Mouse (Mus musculus) splenic B cell, adult 2 months (primary cell): ENCODE data around the gene Lamtor5.
A peak's percentile ranks its signal among the peaks of the same experiment; 100 is the strongest.

Source experiments
- DNase-seq: peaks from one replicate; pipeline ENCODE4 v3.0.0-alpha.2; 2011; ENCODE audit warnings: low read depth, low spot score
- H3K27me3 ChIP-seq: 2 replicates; pipeline ENCODE4 v1.6.1; 2012; ENCODE audit warnings: mild to moderate bottlenecking, low read length, moderate library complexity, mixed read lengths; ENCODE audit not compliant: control insufficient read depth, poor library complexity, insufficient read depth, severe bottlenecking
- H3K36me3 ChIP-seq: 2 replicates; pipeline ENCODE4 v1.6.1; 2012; ENCODE audit warnings: mild to moderate bottlenecking, low read length, moderate library complexity, mixed read lengths; ENCODE audit not compliant: control insufficient read depth, poor library complexity, insufficient read depth, severe bottlenecking

Gene Lamtor5

DNA sequence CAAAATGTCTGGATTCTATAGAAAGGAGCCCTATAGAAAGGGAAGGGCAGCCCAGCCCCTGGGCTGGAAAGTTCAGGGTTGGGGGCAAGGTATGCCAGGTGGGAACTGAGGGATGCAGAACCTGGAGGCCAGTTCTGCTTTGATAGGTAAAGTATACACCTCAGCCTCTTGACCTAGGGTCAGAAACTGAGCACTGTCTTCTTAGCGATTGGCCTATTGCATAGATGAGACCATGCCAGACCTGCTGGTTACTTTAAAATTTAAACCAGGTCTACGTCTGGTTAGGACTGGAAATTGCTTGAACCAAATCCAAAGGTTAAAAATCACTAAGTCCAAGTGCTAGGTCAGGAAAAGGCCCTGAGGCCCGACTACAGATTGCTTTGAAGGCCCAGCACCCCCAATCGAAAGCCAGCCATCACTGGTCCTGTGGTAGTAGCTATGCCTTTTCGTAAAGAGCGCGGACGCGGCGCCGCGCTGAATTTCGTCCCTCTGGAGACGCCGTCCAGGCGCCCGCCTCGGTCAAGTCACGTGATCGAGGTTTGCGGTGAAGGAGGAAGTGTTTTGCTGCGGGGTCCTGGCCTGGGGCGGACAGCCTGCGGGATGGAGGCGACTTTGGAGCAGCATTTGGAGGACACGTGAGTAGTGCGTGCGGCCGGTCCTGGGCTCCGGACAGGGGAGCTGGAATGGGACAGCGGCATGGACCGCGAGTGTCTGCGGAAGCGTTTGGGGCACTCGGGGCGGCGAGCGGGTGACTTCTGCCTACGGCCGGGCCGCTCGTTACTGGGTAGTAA, at the start of gene Lamtor5:
TSS of gene Lamtor5 (plus strand) at position 380 of the 791 bp plus-strand sequence.
- Histone ChIP-seq H3K27me3 (no peaks in the 10 kb centered on the region), H3K36me3 (peaks cover 11% of the 10 kb centered on the region; the same call in 1 of the 2 replicates)
- peak; percentile 91 for DNase-seq

DNA sequence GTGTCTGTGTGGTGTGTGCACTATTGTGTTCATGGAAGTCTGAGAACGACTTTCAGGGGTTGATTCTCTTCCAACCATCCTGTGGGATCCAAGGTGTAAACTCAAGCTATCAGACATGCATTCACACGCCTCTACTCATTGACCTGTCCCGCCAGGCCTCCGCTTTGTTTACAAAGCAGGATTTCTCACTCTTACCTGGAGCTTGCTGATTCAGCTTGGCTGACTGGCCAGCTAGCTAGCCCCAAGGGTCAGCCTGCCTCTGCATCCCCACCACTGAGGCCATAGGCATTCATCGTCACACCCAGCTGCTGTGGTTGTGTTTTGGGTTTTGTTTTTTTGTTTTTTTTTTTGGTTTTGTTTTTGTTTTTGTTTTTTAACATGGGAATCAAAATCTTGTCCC, 49.4 kb upstream of the Lamtor5 start:
- no peaks in the 10 kb centered on the region for H3K36me3 ChIP-seq
- DNase-seq, result no peak
- no peaks in the 10 kb centered on the region for H3K27me3 ChIP-seq

DNA sequence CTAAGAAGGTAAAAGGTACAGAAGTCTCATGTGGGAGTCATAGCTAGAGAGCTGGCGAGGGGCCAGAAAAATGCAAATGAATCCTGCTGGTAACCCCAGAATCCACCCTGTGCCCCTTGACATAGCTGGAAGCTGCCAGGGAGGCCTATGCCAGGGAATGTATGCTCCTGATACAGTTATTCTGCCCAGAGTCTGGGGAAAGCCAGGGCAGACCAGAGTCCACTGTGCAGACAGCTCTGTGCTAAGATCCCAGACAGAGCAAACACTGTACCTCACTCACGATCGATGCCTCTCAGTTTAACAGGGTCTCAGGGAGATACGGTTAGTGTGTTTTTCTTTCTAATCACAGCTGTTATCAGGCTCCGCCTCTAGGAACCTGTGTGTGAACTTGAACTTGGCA, 48.8 kb upstream of the Lamtor5 start:
- no peaks in the 10 kb centered on the region for H3K27me3 ChIP-seq
- DNase-seq, result no peak
- no peaks in the 10 kb centered on the region for H3K36me3 ChIP-seq

DNA sequence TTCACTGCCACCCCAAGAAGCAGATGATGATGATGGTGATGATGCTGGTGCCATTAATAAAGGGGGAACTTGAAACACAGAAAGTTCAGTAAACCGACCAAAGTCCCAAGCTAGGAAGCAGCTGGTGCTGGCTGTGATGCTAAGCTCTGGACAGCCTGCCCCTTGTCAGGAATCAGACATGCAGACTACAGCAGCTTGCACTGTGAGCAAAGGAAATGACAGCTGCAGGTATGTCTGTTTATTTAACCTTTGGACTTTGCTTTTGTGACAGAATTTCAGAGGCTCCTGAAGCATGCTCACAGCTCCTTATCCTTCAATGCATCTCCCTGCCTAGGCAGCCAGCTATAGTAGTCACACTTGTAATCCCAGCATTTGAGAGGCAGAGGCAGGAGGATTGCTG, 48.1 kb upstream of the Lamtor5 start, which contains the start of gene A630076J17Rik:
TSS of gene A630076J17Rik (plus strand) at position 88 of the 400 bp plus-strand sequence.
- Histone ChIP-seq H3K36me3 (no peaks in the 10 kb centered on the region), H3K27me3 (no peaks in the 10 kb centered on the region)
- no peak for DNase-seq

DNA sequence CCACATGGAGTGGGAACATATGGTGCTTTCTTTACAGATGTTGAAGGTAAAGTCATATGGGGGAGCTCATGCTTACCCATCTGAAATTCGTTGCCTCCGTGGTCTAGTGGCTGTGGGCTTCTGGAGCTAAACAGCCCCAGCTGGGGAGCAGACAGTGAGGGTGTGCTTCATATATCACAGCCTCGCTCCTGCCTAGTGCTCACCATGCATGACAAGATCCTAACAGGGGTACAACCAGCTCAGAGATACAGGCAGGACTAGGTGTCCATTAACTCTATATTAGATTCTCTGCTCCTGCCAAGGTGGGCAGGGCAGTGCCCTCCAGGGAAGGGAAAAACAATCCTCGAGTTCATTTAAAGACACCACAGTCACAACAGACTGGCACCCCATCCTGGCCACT, 47.5 kb upstream of the Lamtor5 start:
- DNase-seq, result no peak
- Histone ChIP-seq H3K27me3 (no peaks in the 10 kb centered on the region), H3K36me3 (no peaks in the 10 kb centered on the region)

DNA sequence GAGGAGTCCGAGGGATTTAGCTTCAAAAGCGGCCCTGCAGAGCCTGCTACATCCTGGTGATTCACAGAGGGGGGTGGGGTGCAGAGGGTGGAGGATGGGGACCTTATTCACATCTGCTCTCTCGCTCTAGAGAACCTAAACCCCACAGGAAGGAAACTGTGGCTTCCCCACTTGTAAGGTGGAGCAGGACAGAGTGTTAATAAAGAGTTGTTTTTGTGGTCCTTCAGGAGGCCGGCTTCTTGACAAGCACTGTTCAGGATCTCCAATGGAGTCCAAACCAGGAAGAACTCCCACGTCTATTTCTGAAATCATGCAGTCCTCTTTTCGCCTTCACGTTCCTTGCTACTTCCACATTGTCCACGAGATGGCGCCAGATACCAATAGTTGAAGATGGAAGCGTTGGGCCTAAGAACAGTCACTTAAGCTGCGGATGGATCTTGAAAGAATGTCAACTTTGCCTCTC, 45.3 kb upstream of the Lamtor5 start:
- no peaks in the 10 kb centered on the region for H3K27me3 ChIP-seq
- H3K36me3 ChIP-seq, result no peaks in the 10 kb centered on the region
- peak; percentile 90 for DNase-seq

DNA sequence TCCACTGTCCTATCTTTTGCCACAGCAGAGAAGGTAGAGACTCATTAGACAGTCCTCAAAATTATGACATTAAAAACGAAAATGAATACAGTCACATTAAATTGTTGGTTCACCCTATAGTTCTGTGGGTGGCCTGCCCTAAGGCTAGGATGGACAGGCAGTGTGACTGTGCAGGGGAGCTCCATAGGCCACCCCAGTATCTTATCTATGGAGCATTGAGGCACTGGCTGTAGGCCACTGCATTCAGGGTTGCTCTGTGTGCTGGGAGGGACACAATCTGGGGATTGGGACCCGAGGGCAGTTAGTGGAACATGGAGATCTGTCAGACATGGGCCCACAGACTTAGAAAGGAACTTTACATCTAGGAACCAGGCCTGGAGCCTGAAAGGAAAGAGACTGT, 44.7 kb upstream of the Lamtor5 start:
- no peaks in the 10 kb centered on the region for H3K27me3 ChIP-seq
- no peaks in the 10 kb centered on the region for H3K36me3 ChIP-seq
- no peak for DNase-seq

DNA sequence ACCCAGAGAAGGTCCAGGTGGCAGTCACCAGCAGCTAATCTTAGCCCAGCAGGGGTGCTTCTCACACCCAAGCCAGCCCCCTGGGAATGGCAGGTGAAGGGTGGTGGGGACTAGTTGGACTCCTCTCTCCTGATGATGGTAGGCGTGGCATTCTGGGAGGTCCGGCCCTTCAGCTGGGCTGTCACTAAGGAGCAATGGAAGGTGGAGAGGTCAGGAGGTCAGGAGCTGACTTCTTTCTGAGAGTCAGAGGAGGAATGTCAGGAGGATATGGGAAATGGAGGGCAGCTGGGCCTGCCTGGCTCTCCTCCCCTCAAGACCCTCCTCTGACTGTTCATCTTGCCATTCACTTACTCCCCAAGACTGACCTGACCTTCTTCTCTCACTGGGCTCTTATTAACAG, 40.6 kb upstream of the Lamtor5 start:
- Histone ChIP-seq H3K27me3 (no peaks in the 10 kb centered on the region), H3K36me3 (no peaks in the 10 kb centered on the region)
- no peak for DNase-seq

DNA sequence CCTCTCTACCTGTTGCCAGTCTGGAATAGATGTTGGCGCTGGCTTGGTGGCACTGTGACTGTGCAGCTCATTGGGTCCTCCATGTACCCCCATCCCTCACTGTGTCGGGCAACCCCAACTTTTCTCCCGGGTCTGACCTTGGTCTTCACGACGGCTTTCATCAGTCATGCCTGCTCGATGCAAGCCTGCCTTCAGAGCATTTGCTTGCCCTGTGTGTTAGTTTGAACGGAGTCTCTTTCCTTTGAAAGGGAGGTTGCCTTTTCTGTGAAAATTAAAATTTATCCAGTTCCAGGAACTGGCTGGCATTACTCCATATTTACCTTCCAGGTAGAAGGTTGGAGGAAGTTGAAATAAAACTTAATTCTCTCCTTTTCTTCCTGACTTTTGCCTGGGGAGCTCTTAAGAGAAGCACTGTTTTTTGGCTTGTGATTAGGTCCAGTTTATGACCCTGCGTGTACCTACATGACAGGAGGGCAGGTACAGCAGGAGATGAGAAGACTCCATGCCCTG, 40.1 kb upstream of the Lamtor5 start:
- no peak for DNase-seq
- H3K27me3 ChIP-seq, result no peaks in the 10 kb centered on the region
- no peaks in the 10 kb centered on the region for H3K36me3 ChIP-seq

DNA sequence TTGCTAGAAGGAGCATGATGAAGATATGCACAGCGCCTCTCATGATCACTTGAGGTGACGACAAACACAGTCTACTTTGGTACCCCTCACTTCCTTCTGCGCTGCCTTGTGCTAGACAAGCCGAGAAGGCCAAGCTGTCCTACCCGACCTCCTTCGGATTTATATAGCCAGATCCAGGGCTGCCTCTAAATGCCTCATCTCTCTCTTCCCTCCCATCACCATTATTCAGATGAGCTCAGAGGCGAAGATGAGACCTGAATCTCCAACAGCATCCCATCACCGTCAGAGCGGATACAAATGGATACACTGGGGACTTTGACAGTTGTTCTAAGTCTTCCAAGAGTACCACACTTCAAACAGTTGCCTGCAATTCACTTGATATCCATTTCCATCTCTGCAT, 39.1 kb upstream of the Lamtor5 start, which contains the start of gene Prok1:
TSS of gene Prok1 (minus strand) at position 101 of the 400 bp plus-strand sequence.
- Histone ChIP-seq H3K36me3 (no peaks in the 10 kb centered on the region), H3K27me3 (no peaks in the 10 kb centered on the region)
- no peak for DNase-seq

DNA sequence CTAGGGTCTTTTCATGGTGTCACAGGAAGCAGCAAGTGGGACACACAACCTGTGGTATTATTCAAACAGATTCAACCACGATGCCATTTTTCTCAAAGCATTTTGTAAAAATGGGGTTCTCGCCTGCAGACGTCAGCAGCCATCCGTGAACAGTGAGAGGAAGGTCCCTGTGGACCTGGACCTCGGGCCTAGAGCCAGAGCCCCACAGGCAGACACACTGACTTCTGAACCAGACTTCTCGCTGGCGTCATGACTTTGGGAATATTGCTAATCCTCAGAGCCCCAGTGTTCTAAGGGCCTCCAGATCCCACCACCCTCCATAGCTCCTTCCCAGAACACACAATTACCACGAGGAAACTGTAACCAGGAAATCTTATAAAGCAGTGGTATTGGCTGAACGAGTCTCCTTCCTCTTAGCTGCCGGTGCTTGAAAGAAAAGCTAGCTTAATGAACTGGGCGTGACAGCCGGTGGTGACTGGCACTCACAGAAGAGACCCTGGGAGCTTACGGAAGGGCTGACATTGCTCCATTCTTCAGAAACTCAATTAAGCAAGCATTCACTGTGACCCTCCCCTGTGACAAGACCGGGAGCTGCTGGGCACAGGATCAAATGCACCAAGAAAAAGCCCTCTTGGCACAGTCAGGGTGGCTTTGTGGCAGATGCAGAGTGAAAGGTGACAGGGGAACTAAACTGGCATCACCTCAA, 37.1 kb upstream of the Lamtor5 start:
- no peak for DNase-seq
- H3K36me3 ChIP-seq, result no peaks in the 10 kb centered on the region
- H3K27me3 ChIP-seq, result no peaks in the 10 kb centered on the region

DNA sequence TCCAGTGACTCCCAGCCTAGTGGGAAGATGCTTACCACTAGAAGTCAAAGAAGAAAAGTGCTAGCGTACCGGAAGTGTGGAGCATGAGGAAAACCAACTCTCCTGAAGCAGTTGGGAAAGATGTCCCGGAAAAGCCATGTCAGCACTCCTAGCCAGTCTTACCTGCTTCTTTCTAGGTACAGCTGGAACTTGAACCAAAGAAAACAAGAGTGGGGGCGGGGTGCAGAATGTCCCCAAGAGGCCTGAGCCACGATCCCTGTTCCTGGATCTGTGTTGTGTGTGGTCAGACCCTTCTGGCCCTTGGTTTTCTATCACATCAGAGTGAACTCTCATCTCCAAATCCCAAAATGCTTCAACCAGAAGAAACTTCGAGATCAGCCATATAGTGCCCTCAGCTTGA, 31.8 kb upstream of the Lamtor5 start:
- Histone ChIP-seq H3K36me3 (no peaks in the 10 kb centered on the region), H3K27me3 (no peaks in the 10 kb centered on the region)
- no peak for DNase-seq

DNA sequence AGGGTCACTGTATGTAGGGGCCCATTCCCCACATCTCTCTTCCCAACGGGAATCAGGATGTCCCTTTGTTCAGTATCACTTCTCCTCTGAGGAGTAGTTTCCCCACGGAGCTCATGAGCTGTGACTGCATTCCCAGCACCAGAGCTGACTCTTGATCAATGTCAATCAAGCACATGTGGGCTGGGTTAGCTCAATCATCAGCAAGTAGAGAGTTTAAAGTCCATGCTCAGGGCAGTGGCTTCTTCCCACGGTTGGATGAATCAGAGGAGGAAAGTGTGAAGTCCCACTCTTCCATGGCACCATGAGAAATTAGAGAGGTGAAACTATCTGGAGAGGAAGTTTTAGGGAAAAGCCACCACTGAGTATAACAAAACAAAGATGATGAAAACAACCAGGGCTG, 29.6 kb upstream of the Lamtor5 start:
- Histone ChIP-seq H3K27me3 (no peaks in the 10 kb centered on the region), H3K36me3 (no peaks in the 10 kb centered on the region)
- DNase-seq, result no peak

DNA sequence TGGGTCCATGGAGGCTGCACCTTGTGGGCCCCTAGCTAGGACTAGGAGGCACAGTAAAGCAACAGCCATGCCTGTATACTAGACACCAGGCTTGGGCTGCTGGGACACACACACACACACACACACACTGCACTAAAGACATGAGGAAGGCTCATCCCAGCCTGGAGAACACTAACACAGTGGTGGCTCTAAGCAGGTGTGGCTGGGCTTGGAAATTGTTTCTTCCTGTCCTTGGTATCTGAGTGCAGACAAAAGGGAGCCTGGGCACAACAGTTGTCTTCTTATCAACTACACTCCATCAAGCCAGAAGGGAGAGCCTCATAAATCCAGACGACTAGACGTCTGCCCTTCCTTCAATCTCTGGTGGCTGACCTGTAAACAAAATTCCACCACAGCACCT, 28.3 kb upstream of the Lamtor5 start:
- H3K36me3 ChIP-seq, result no peaks in the 10 kb centered on the region
- no peak for DNase-seq
- no peaks in the 10 kb centered on the region for H3K27me3 ChIP-seq

DNA sequence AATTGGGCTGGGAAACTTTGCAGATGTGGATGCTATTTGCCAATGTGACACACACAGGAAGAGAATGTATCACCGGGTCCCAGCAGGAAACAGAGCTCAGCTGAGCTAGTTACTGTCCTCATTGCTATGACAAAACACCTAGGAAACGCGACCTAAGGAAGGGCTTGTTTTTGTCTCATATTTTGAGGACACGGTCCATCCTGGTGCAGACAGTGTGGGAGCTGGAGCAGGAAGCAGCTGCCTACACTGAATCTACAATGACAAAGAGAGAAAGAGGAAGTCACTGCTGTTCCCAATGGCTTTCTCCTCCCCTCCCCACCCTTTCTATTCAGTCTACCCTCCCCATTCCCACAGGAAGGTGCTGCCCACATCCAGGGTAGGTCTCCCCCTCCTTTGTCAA, 26.6 kb upstream of the Lamtor5 start:
- Histone ChIP-seq H3K36me3 (no peaks in the 10 kb centered on the region), H3K27me3 (no peaks in the 10 kb centered on the region)
- no peak for DNase-seq
